Mouse (Mus musculus) testis, adult 2 months (tissue): ENCODE data around the gene Gsta3.
"Not testable (repeated sequence)": the region's sequence is repeated elsewhere in the genome, so short reads cannot be mapped to it uniquely, and the experiment has no call there.

Source experiments
- CTCF ChIP-seq: fragments of 200-500 bp; IDR thresholded peaks from 2 replicates; pipeline ENCODE4 v1.5.1; 2012; ENCODE audit warnings: low read depth, mild to moderate bottlenecking, inconsistent platforms, low read length, moderate library complexity; ENCODE audit not compliant: control insufficient read depth, insufficient read depth, insufficient replicate concordance
- POLR2A ChIP-seq: fragments of 200-500 bp; IDR thresholded peaks from 2 replicates; pipeline ENCODE4 v1.6.1; 2012; ENCODE audit warnings: low read depth, mild to moderate bottlenecking, inconsistent platforms, low read length, moderate library complexity; ENCODE audit not compliant: control insufficient read depth

GRCm38 (mm10) chr1:21284644-21285043 is 44.3 kb downstream of the Gsta3 start:
- not testable (repeated sequence) for TF ChIP-seq CTCF, POLR2A
